Mouse (Mus musculus) stomach, postnatal 0 days (tissue): ENCODE measurements around the gene Cpne4.

Experiments used
- CTCF ChIP-seq: IDR thresholded peaks from 2 replicates; pipeline ENCODE4 v1.5.1; 2016; ENCODE audit warnings: antibody characterized with exemption, low read depth, mild to moderate bottlenecking, moderate library complexity
- EP300 ChIP-seq: optimal IDR thresholded peaks from 2 replicates; pipeline ENCODE3; 2016; ENCODE audit warnings: antibody characterized with exemption

- TF ChIP-seq EP300 (no peak), CTCF (no peak)
Observed at GRCm38 (mm10) chr9:105049636-105050035, 502.6 kb downstream of the Cpne4 start.
